Mouse (Mus musculus) heart, postnatal 0 days (tissue): ENCODE measurements around the gene Tmc1. TPM values are rescaled to one million over a fixed set of nuclear protein-coding genes. Genes with fewer than 3 reads are reported as not detected.

Experiments
- ATAC-seq: fragments of 200-750 bp; cut with Nextera tagmentation; 2 replicates; pipeline ENCODE4 v1.8.0; 2017; ENCODE audit warnings: low read depth, moderate number of reproducible peaks, moderate library complexity; ENCODE audit not compliant: insufficient read depth
- DNase-seq: peaks from one replicate; pipeline ENCODE4 v3.0.0-alpha.2; 2016; ENCODE audit warnings: low spot score
- H3K27ac ChIP-seq: fragments of 300-500 bp; sonication (generic); 2 replicates; pipeline ENCODE4 v1.5.1; 2014; ENCODE audit warnings: low read depth, mild to moderate bottlenecking
- H3K27me3 ChIP-seq: fragments of 300-500 bp; sonication (generic); 2 replicates; pipeline ENCODE4 v1.6.1; 2014; ENCODE audit warnings: low read length, mixed read lengths; ENCODE audit not compliant: control insufficient read depth, insufficient read depth
- H3K36me3 ChIP-seq: fragments of 300-500 bp; sonication (generic); replicated peaks from 2 replicates; pipeline ENCODE4 v1.6.1; 2014; ENCODE audit warnings: low read length, mixed read lengths; ENCODE audit not compliant: control insufficient read depth, insufficient read depth
- H3K4me1 ChIP-seq: fragments of 300-500 bp; sonication (generic); 2 replicates; pipeline ENCODE4 v1.6.1; 2014; ENCODE audit warnings: antibody characterized with exemption; ENCODE audit not compliant: control insufficient read depth, insufficient read depth
- H3K4me2 ChIP-seq: fragments of 300-500 bp; sonication (generic); 2 replicates; pipeline ENCODE4 v1.6.1; 2014; ENCODE audit warnings: low read depth, mild to moderate bottlenecking, low read length, moderate library complexity
- H3K4me3 ChIP-seq: fragments of 300-500 bp; sonication (generic); 2 replicates; pipeline ENCODE4 v1.5.1; 2014; ENCODE audit warnings: low read depth, low read length
- H3K9ac ChIP-seq: fragments of 300-500 bp; sonication (generic); replicated peaks from 2 replicates; pipeline ENCODE4 v1.6.1; 2014; ENCODE audit warnings: low read depth, low read length, mixed read lengths
- H3K9me3 ChIP-seq: fragments of 300-500 bp; sonication (generic); replicated peaks from 2 replicates; pipeline ENCODE4 v1.6.1; 2016; ENCODE audit warnings: low read length; ENCODE audit not compliant: control insufficient read depth
- CTCF ChIP-seq: IDR thresholded peaks from 2 replicates; pipeline ENCODE4 v1.5.1; 2016; ENCODE audit warnings: antibody characterized with exemption, control low read depth, low read depth
- EP300 ChIP-seq: IDR thresholded peaks from 2 replicates; pipeline ENCODE4 v1.6.1; 2016; ENCODE audit warnings: antibody characterized with exemption, low read depth
- WGBS: fragments of 180-500 bp; shearing (Covaris S2); extraction: QIAGEN DNeasy Blood & Tissue Kit; methylation state at CpG from one replicate; pipeline ENCODE4 v1.1.7; 2014; 5-methylcytosine and 5-hydroxymethylcytosine counted together
- polyA plus RNA-seq: library from polyadenylated mRNA; unstranded; fragments of >200 nt; fragmentation: Nextera tagmentation; extraction: Ambion mirVana; gene quantifications from 2 replicates; pipeline ENCODE4 v1.2.1, GENCODE M21; 2015
- total RNA-seq: library from RNA; depleted of rRNA; stranded (reverse); fragments of >200 nt; gene quantifications from 2 replicates; pipeline ENCODE4 v1.2.3, GENCODE M21; 2014; ENCODE audit warnings: low replicate concordance

Gene Tmc1
- total and polyA plus RNA-seq, 2 experiments from 2014 or later = not detected

DNA sequence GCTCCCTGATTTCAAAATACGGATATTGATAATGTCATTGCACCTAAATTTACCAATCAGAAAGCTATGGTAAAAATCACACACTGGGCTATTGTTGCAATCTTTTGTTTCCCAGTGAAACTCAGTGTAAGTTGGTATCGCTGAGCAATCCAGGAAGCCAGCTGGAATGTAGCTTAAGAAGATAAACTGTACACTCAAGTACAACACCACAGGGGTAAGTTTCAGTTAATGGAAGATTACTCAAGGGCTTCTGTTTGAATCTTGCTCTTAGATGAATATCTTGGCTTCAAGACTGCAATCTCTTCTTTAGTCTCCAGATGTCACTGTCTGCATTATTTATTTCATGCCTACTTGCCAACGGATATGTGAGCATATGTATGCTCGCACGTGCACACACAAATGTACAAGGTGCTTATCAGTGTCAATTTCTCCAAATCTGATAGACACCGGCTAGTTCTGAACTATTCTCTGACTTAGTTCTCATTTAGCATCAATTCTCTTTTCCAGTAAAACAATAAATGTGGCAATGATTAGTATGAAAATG lies 156.4 kb downstream of the Tmc1 start:
- peak; percentile 19 for DNase-seq
- H3K27me3 ChIP-seq = no peaks in the 10 kb centered on the region
- H3K36me3 ChIP-seq = no peaks in the 10 kb centered on the region
- no peak overlapping the region for H3K9ac ChIP-seq
- TF ChIP-seq CTCF = peak; percentile 58
- no peak for TF ChIP-seq EP300
- ATAC-seq = no peak
- no peak overlapping the region for H3K4me2 ChIP-seq
- no peak overlapping the region for H3K4me3 ChIP-seq
- H3K4me1 ChIP-seq = no peaks in the 10 kb centered on the region
- H3K9me3 ChIP-seq = no peaks in the 10 kb centered on the region
- no peak overlapping the region for H3K27ac ChIP-seq
- 30% methylated on average over 6 of the region's 6 CpGs for WGBS

DNA sequence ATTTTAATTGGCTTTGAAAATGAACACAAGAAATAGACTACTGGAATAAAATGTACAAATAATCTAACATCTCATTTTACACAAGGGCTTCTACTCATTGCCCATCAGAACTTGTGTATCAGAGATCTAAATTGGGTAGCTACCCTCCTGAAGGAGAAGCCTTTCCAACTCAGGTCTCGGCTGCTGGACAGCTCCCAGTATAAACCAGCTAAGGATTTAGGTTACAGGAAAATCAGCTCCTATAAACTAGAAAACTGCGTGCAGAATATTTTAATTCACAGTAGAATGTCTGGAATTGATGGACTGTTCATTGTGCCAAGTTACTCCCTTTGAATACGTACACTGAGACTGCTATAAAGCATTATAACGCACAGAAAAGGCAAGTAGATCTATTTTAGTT lies 158.0 kb downstream of the Tmc1 start:
- ATAC-seq = no peak
- Histone ChIP-seq H3K4me1 (no peaks in the 10 kb centered on the region), H3K4me2 (no peak overlapping the region), H3K36me3 (no peaks in the 10 kb centered on the region), H3K27ac (no peak overlapping the region), H3K9ac (no peak overlapping the region), H3K4me3 (no peak overlapping the region), H3K9me3 (no peaks in the 10 kb centered on the region), H3K27me3 (no peaks in the 10 kb centered on the region)
- WGBS = 49% methylated on average over 4 of the region's 4 CpGs
- no peak for DNase-seq
- TF ChIP-seq CTCF (no peak), EP300 (no peak)

DNA sequence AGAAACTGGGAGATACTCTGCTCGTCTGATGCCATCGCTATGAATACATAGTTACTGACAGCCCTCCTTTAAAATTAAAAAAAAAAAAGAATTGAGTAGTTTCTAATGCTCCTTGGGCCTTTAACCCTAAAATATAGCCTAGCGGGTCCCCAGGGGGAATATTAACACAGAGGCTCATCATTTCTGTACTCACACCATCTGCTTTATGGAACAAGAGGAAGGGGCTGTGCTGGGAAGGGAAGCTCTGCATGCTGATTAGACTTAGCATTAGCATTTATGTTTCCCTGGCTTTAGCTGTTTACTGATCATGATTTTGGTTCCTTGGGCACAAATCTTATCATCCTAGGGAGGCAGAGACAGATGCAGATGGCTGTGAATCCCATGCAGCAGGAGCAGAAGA lies 159.0 kb downstream of the Tmc1 start:
- Histone ChIP-seq H3K27me3 (no peaks in the 10 kb centered on the region), H3K4me3 (no peak overlapping the region), H3K36me3 (no peaks in the 10 kb centered on the region), H3K27ac (no peak overlapping the region), H3K4me2 (no peak overlapping the region), H3K9ac (no peak overlapping the region), H3K9me3 (no peaks in the 10 kb centered on the region), H3K4me1 (no peaks in the 10 kb centered on the region)
- TF ChIP-seq EP300 (no peak), CTCF (no peak)
- ATAC-seq (no peak), DNase-seq (no peak)
- WGBS = 81% methylated on average over 3 of the region's 3 CpGs

DNA sequence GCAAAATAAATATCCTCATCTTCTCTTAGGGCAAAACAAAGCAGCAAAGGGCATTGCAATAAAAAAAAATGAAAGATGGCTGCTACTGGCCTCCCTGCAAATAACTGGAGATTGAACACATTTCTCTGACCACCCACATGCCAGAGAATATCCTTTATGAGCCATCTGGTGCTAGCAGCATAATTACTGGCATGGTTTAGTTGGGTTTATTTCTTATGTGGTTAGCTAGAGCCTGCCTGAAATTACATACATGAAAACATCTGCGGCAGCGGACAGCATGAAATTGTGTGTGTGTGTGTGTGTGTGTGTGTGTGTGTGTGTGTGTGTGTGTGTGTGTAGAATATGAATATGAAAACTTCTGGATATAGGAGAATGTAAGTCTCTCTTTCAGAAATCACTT lies 161.2 kb downstream of the Tmc1 start:
- no peak for TF ChIP-seq EP300

DNA sequence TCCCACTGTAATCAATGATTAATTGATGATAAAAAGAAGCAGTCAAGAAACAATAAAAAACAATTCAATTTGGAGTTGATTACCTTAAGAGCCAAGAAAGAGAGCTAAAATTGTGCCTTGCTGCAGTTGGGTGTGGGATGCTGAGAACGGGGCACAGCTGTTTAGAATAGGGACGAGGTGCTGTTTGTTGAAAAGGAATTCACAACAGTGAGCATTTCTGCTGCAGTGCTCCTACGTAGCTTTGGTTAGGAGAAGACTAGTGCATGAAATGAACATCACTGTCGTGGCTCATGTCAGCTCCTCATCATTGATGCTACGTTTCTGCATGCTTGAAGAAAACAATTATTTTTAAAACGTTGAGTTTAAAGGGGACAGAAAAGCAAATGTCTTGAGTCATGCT lies 166.7 kb downstream of the Tmc1 start:
- no peak for TF ChIP-seq EP300
- no peak for TF ChIP-seq CTCF
- 65% methylated on average over 6 of the region's 6 CpGs for WGBS
- no peak overlapping the region for H3K27ac ChIP-seq
- DNase-seq = no peak
- ATAC-seq = no peak
- no peak overlapping the region for H3K4me3 ChIP-seq
- no peaks in the 10 kb centered on the region for H3K4me1 ChIP-seq
- no peak overlapping the region for H3K4me2 ChIP-seq
- H3K9me3 ChIP-seq = no peaks in the 10 kb centered on the region
- no peak overlapping the region for H3K9ac ChIP-seq
- no peaks in the 10 kb centered on the region for H3K27me3 ChIP-seq
- no peaks in the 10 kb centered on the region for H3K36me3 ChIP-seq

More for the DNA sequence above, 161.2 kb downstream of the Tmc1 start:
- WGBS = 98% methylated on average over 2 of the region's 2 CpGs
- Histone ChIP-seq H3K4me3 (no peak overlapping the region), H3K9me3 (no peaks in the 10 kb centered on the region), H3K9ac (no peak overlapping the region), H3K36me3 (no peaks in the 10 kb centered on the region), H3K27ac (no peak overlapping the region), H3K4me1 (no peaks in the 10 kb centered on the region), H3K27me3 (no peaks in the 10 kb centered on the region), H3K4me2 (no peak overlapping the region)
- ATAC-seq (no peak), DNase-seq (no peak)

DNA sequence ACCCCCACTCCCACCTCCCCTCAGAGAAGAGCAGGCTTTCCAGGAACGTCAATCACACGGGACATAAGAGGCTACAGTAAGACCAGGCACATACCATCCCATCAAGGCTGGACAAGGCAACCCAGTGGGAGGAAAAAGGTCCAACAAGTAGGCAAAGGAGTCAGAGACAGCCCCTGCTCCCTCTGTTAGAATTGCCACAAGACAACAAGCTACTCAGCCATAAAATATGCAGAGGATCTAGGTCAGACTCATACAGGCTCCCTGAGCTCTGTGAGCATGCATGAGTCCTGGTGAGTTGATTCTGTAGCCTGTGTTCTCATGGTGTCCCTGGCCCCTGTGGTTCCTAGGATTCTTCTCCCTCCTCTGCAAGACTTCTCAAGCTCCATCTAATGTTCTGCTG lies 178.3 kb downstream of the Tmc1 start:
- H3K9me3 ChIP-seq = no peaks in the 10 kb centered on the region
- no peaks in the 10 kb centered on the region for H3K36me3 ChIP-seq
- ATAC-seq (no peak), DNase-seq (no peak)
- no peaks in the 10 kb centered on the region for H3K4me1 ChIP-seq
- H3K4me3 ChIP-seq = no peak overlapping the region
- H3K27ac ChIP-seq = no peak overlapping the region
- WGBS = 26% methylated on average over 2 of the region's 2 CpGs
- no peaks in the 10 kb centered on the region for H3K27me3 ChIP-seq
- H3K4me2 ChIP-seq = no peak overlapping the region
- H3K9ac ChIP-seq = no peak overlapping the region
- TF ChIP-seq EP300 (no peak), CTCF (no peak)
